Mouse (Mus musculus) brain, embryonic 14.5 days (tissue): ENCODE measurements at regions not wholly inside any gene's neighbourhood (a gene's known extent, or its start where the extent isn't known, plus 50 kb on each side); places are given as distances from the start of the nearest gene placed in this dataset.
A peak's percentile ranks its signal among the peaks of the same experiment; 100 is the strongest.

Source experiments
- DNase-seq: peaks from one replicate; pipeline ENCODE4 v3.0.0-alpha.2; 2011; ENCODE audit warnings: low read depth
- CTCF ChIP-seq: fragments of 200-500 bp; IDR thresholded peaks from 2 replicates; pipeline ENCODE4 v1.5.1; 2012; ENCODE audit warnings: inconsistent platforms, mild to moderate bottlenecking, moderate library complexity, borderline replicate concordance; ENCODE audit not compliant: insufficient read depth, insufficient read length; ENCODE audit errors: extremely low read depth
- POLR2A ChIP-seq: fragments of 200-500 bp; IDR thresholded peaks from 2 replicates; pipeline ENCODE4 v1.6.1; 2012; ENCODE audit warnings: mild to moderate bottlenecking, inconsistent platforms, borderline replicate concordance; ENCODE audit not compliant: poor library complexity, insufficient read depth, insufficient read length, severe bottlenecking; ENCODE audit errors: extremely low read depth

GRCm38 (mm10) chr16:12901096-12901995 lies 208.1 kb upstream of the Ercc4 start:
- peak; percentile 84 for DNase-seq
- TF ChIP-seq POLR2A (no peak), CTCF (no peak)

- TF ChIP-seq CTCF (no peak), POLR2A (no peak)
- no peak for DNase-seq
Measured at GRCm38 (mm10) chr16:12901996-12902319, 207.5 kb upstream of the Ercc4 start.

- no peak for TF ChIP-seq CTCF
- TF ChIP-seq POLR2A, result no peak
- no peak for DNase-seq
Measured at GRCm38 (mm10) chr16:12903161-12903560, 206.3 kb upstream of the Ercc4 start.

GRCm38 (mm10) chr16:12904937-12905336 lies 204.5 kb upstream of the Ercc4 start:
- no peak for DNase-seq
- TF ChIP-seq POLR2A, result no peak
- TF ChIP-seq CTCF, result no peak

GRCm38 (mm10) chr16:12924668-12925067 lies 184.8 kb upstream of the Ercc4 start:
- no peak for TF ChIP-seq CTCF
- no peak for TF ChIP-seq POLR2A
- no peak for DNase-seq

GRCm38 (mm10) chr16:12925931-12926330 lies 183.6 kb upstream of the Ercc4 start:
- TF ChIP-seq CTCF, result no peak
- TF ChIP-seq POLR2A, result no peak
- no peak for DNase-seq

- no peak for DNase-seq
- TF ChIP-seq POLR2A (no peak), CTCF (no peak)
Measured at GRCm38 (mm10) chr16:12931111-12931510, 178.4 kb upstream of the Ercc4 start.

GRCm38 (mm10) chr16:12932959-12933358 lies 176.5 kb upstream of the Ercc4 start:
- TF ChIP-seq POLR2A, result no peak
- TF ChIP-seq CTCF, result no peak

GRCm38 (mm10) chr16:12934586-12934985 lies 174.9 kb upstream of the Ercc4 start:
- TF ChIP-seq POLR2A, result no peak
- DNase-seq, result no peak

More at GRCm38 (mm10) chr16:12932959-12933358, 176.5 kb upstream of the Ercc4 start:
- DNase-seq, result no peak

GRCm38 (mm10) chr16:12935266-12935665 lies 174.2 kb upstream of the Ercc4 start:
- peak; percentile 60 for DNase-seq
- TF ChIP-seq CTCF (no peak), POLR2A (no peak)

- TF ChIP-seq POLR2A (no peak), CTCF (peak; percentile 18; the same call in 1 of the 2 replicates)
- no peak for DNase-seq
Measured at GRCm38 (mm10) chr16:12936571-12936970, 172.9 kb upstream of the Ercc4 start.

GRCm38 (mm10) chr16:12938563-12938962 lies 170.9 kb upstream of the Ercc4 start:
- no peak for DNase-seq
- no peak for TF ChIP-seq POLR2A
- TF ChIP-seq CTCF, result peak; percentile 17; the same call in 1 of the 2 replicates

- DNase-seq, result no peak
Measured at GRCm38 (mm10) chr16:12951176-12951575, 158.3 kb upstream of the Ercc4 start.

GRCm38 (mm10) chr16:12954028-12954427 lies 155.5 kb upstream of the Ercc4 start:
- DNase-seq, result no peak
- TF ChIP-seq POLR2A, result no peak
- TF ChIP-seq CTCF, result no peak

More at GRCm38 (mm10) chr16:12951176-12951575, 158.3 kb upstream of the Ercc4 start:
- no peak for TF ChIP-seq CTCF
- TF ChIP-seq POLR2A, result no peak
